Mouse (Mus musculus) adipocyte (in vitro differentiated cells): ENCODE results near the gene C3.

Experiments used
- DNase-seq: peaks from one replicate; pipeline ENCODE4 v3.0.0-alpha.2; 2016; ENCODE audit warnings: low spot score

Gene C3

GRCm38 (mm10) chr17:57228014-57228413, at the start of gene C3:
TSS of gene C3 (minus strand) at chr17:57228136.
- DNase-seq, result peak; percentile 88

- peak; percentile 92 for DNase-seq
Observed at GRCm38 (mm10) chr17:57276634-57277121, 48.7 kb upstream of the C3 start.

DNA sequence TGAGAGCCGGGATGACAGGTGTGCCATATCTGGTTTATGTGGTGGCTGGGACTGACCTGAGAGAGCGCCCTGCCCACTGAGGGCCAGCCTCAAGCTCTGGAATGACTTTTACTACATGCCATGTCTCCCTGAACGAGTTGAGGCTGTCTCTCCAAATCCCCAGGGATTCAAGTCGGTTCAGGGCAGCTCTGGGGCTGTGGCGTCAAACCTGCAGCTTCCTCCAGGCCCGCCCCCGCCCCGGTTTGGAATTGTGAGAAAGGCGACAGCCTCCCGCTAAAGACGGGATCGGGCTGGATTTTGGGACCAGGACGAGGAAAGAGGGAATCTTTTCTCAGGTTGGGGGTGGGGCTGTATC, 48.0 kb upstream of the C3 start:
- DNase-seq, result peak; percentile 91

DNA sequence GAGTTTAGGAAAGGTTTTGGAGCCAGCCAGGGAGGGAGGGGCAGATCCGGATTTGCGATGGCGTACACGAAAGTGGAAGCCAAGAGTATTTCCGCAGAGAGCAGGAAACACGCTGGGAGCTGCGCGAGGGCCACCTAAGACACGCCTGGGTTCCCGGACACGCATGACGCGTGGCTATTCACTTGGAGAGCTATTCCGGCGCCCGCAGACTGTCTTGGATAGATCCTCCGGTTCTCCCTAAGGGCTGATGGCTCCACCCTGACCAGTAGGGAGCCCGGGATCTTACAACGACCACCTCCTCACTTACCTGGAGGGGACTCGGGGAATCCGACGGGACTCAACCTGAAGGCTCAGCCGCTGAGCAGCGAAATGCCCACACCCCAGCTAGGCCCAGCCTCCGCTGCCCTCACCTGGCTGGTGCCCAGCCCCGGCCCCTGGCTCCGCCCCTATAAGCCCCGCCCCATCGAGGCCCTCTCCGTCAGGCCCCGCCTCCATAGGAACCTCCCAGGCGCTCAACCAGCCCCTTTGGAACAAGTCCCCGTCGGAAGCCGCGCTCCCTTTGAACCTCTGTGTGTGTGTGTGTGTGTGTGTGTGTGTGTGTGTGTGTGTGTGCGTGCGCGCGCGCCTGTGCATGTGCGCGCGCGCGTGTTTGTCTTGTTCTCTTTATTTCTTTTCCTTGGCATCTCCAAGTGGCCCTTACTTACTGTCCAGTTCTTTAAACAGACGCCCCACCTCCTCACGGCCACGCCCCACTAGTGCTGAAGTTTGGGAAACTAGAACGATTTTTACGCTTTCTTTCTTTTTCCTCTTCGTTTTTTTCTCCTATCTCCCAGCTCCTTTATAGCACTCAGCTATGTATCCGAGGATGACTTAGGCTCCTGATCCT, 47.4 kb upstream of the C3 start:
- DNase-seq, result peak; percentile 95

- DNase-seq, result no peak
Observed at GRCm38 (mm10) chr17:57274686-57275085, 46.8 kb upstream of the C3 start.

DNA sequence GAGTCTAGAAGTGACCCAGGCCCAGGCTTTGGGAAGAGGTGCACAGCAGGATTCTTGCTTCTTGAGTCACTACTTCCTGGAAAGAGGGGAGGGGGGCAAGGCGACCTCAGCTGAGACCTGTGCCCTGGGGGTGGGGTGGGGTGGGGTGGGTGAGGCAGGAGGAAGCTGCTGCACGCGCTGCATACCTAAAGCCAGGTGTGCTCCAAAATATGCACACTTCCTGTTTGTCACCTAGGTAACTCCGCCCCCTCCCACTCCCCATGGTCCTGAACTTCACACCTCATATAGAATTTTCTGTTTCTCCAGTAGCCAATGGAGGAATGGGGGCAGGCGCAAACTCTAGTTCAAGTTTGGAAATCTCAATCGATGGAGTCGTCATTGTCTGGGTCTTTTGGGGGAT, 45.9 kb upstream of the C3 start:
- no peak for DNase-seq

- no peak for DNase-seq
Observed at GRCm38 (mm10) chr17:57271301-57271700, 43.4 kb upstream of the C3 start.

DNA sequence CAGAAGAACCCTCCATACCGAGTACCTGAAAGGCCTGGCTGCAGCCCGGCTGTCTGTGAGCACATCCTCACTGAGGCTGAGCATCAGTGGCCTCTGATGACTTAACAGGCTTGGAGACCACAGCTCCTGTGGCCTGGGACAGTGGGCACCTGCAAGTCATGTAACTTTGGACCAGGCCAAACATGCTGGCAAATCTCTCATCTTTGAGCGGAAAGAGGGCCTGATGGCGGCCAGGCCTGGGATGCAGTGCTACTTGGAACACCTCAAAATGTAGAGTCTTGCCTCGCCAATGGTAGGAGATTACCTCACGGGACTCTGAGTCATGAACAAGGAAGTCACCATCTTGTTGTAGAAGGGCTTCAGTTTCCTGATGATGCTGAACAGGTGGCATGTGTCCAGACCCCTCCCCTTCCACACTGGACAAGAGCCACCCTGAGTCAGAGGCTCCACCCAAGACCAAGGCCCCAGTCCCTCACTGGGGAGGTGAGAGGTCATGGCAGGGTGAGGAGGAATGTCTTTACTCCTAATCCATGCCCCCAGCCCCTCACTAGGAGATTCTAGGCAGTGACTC, 39.7 kb upstream of the C3 start:
- peak; percentile 66 for DNase-seq

- no peak for DNase-seq
Observed at GRCm38 (mm10) chr17:57264972-57265945, 37.3 kb upstream of the C3 start.

DNA sequence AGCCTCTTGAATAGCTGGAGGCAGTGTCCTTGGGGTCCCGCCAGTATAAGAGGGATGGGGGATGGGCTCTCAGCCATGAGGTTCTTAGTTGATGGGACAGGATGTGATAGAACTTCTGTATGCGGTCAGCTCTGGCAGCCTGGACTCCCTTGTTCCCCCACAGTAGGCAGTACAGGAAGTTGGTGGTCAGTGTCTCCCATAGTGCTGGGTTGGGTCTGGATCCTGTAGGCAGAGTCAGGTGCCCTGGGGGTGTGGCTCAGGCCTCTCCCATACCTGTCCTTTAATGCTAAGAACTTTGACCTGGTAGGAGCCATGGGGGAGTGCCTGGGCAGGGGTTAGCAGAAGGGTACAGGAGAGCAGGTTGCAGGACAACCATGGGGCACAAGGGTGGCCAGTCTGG, 36.2 kb upstream of the C3 start:
- no peak for DNase-seq

- no peak for DNase-seq
Observed at GRCm38 (mm10) chr17:57262901-57263550, 35.1 kb upstream of the C3 start.

DNA sequence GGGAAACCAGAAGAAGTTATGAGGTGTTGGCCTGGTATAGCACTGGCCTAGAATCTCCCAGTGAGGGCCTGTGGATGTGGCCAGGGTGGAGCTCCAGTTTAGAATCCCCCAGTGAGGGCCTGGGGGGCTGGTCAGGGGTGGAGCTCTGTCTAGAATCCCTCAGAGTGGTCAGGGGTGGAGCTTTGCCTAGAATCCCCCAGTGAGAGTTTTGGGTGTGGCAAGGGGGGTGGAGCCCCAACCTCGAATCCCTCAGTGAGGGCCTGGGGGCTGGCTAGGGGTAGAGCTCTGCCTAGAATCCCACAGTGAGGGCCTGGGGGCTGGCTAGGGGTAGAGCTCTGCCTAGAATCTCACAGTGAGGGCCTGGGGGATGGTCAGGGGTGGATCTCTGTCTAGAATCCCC, 33.9 kb upstream of the C3 start:
- no peak for DNase-seq

- no peak for DNase-seq
Observed at GRCm38 (mm10) chr17:57261286-57261685, 33.4 kb upstream of the C3 start.

GRCm38 (mm10) chr17:57260351-57260750, 32.4 kb upstream of the C3 start:
- no peak for DNase-seq

DNA sequence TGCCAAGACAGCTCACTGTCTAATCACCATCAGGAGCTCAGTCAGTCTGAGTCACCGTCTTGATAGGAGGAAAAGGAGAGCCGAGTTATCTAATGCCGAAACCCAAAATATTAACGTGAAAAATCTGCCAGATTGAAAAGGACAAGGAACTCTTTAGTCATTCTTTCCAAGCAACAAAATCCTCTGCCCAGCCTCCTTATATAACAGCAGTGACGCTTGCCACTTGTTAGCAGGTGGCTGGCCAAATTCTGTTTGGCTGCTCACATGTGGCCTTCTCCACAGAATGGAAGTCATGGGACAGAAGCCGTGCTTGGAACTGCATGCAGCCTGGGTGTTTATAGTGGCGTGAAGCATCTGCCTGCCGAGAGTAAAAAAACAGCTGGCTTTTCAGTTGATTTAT, 31.8 kb upstream of the C3 start:
- DNase-seq, result peak; percentile 64

DNA sequence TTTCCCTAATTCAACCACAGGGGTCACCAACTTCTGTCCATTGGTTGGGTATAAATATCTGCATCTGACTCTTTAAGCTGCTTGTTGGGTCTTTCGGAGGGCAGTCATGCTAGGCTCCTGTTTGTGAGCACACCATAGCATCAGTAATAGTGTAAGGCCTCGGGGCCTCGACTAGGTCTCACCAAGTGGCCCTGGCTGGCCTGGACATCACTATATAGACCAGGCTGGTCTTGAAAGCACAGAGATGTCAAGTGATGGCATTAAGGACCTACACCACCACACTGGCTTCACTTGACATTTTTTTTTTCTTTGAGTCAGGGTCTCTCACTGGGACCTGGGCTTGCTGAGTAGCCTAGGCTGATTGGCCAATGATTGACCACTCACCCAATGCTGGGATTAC, 30.3 kb upstream of the C3 start:
- DNase-seq, result no peak

DNA sequence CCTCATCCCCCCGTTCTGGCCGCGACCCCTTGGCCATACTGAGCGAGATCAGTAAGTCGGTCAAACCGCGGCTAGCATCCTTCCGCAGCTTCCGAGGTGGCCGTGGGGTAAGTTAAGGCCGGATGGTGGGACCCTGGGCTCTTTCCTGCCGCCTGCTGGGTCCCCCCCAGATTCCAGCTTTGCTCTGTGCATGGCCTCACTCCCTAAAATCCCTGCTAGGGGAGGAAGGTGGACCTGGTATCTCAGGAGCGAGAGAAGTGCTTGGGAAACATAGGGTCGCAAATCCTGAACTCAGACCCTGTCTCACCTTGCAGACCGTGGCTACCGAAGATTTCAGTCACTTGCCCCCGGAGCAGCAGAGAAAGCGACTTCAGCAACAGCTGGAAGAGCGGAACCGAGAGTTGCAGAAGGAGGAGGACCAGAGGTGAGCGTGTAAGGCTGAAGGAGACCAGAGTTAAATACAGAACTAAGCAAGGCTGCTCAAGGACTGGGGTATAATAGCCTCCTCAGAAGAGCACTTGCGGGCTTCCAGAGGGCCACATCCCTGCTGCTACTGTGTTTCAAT, 29.1 kb upstream of the C3 start:
- DNase-seq, result no peak

GRCm38 (mm10) chr17:57255354-57255753, 27.4 kb upstream of the C3 start:
- DNase-seq, result no peak

DNA sequence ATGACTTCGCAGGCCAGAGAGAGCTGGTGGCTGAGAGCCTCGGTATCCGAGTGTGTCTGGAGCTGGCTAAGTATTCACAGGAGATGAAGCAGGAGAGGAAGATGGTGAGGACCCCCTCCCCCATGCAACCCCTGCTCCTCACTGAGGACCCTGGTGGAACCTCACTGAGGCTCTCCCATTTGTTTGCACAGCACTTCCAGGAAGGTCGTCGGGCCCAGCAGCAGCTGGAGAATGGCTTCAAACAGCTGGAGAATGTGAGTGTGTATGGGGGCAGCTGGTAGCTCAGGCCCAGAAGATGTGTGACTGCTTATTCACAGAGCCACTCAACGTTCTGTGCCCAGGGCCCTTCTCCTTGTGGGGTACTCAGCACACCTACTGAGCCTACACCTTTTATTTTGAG, 25.4 kb upstream of the C3 start:
- no peak for DNase-seq

GRCm38 (mm10) chr17:57251431-57251830, 23.5 kb upstream of the C3 start:
- DNase-seq, result no peak

DNA sequence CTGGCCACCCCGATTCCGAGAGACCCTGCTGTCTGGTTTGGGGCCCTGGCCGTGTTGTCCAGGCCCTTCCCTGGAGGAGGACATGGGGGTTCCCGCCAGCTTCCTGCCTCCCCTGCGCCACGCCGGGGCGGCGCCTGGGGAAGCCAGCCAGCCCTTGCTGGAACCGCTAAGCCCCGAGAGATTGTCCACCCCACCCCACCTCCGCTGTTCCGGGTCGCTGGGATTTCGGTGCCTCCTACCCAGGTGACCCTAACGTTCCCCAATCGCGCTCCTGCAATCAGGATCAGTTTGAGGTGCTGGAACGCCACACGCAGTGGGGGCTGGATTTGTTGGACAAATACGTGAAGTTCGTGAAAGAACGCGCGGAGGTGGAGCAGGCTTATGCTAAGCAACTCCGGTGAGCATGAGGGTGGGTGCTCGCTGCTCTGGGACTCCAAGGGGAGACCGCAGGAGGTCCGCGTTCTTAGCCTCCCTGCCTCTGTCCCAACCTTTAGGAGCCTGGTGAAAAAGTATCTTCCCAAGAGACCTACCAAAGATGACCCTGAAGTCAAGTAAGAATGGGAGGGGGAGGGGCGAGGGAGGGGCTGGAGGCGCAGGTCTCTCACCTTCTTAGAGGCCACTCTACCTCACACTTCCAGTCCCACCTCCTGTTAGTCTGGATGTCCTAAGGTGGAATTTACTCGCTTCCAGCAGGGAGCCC, 22.7 kb upstream of the C3 start:
- DNase-seq, result peak; percentile 18
